Comparison of ENCODE assay signal across 16 mouse cellular contexts in the genomic region with DNA sequence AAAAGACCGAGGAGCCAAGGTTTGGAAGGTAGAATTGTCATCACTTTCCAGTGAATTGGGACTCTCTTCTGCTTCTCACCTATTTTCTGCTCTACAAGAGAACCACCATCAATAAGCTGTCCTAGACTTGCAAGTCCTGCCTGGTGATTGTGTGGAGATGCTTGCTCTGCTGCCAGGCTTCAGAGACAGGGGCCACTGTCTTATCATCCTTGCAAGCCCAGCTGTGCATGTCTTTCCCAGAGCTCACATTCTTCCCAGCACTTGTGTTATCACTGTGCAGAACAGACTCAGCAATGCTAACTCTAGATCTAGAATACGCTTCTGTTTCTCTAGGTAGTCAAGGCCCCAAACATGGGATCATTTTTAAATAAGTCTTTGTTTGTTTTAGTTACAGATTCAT.
"Had no signal": no experiment of that assay in that cellular context is flagged by ENCODE, and none has a peak within 500 bp of the region (broad histone marks: within the 10 kb centered on the region; RNA-seq: fewer than 3 reads in every experiment).

No protein-coding gene starts in this region.

- H3K27ac ChIP-seq: midbrain, embryonic 13.5 days; midbrain, embryonic 15.5 days; neural tube, embryonic 13.5 days; neural tube, embryonic 15.5 days; stomach, embryonic 15.5 days; stomach, postnatal 0 days had no signal

- H3K4me3 ChIP-seq: midbrain, embryonic 13.5 days; midbrain, embryonic 15.5 days; neural tube, embryonic 13.5 days; neural tube, embryonic 15.5 days; stomach, embryonic 15.5 days had no signal

- H3K9ac ChIP-seq: lung, embryonic 14.5 days; midbrain, embryonic 13.5 days; midbrain, embryonic 15.5 days; neural tube, embryonic 13.5 days; neural tube, embryonic 15.5 days; stomach, embryonic 15.5 days had no signal

- H3K9me3 ChIP-seq: midbrain, embryonic 13.5 days; midbrain, embryonic 15.5 days; neural tube, embryonic 13.5 days; neural tube, embryonic 15.5 days; stomach, embryonic 15.5 days had no signal

- H3K27me3 ChIP-seq: midbrain, embryonic 13.5 days; midbrain, embryonic 15.5 days; neural tube, embryonic 13.5 days; neural tube, embryonic 15.5 days; stomach, embryonic 15.5 days had no signal

- H3K36me3 ChIP-seq: midbrain, embryonic 13.5 days; midbrain, embryonic 15.5 days; neural tube, embryonic 13.5 days; neural tube, embryonic 15.5 days; stomach, embryonic 15.5 days had no signal

- H3K4me2 ChIP-seq: lung, embryonic 14.5 days; midbrain, embryonic 11.5 days; midbrain, embryonic 13.5 days; midbrain, embryonic 15.5 days; neural tube, embryonic 13.5 days; neural tube, embryonic 15.5 days; stomach, embryonic 15.5 days had no signal

- ATAC-seq: midbrain, embryonic 15.5 days had no signal

- DNase-seq: lung, adult 18-20 months; lung, embryonic 14.5 days; lung, postnatal 10 days; lung, postnatal 4 days; retina, postnatal 1 day; right cerebral cortex, adult 18-20 months; thymus, adult 2 months; thymus, postnatal 25 days; thymus, postnatal 4 days had no signal
